Mouse (Mus musculus) naive thymus-derived CD4-positive, alpha-beta T cell, adult 2 months (primary cell): Measurements from ENCODE around the gene BC049352.

Source experiments
- DNase-seq: peaks from one replicate; pipeline ENCODE4 v3.0.0-alpha.2; 2011; ENCODE audit warnings: low read depth

The BC049352 gene

DNA sequence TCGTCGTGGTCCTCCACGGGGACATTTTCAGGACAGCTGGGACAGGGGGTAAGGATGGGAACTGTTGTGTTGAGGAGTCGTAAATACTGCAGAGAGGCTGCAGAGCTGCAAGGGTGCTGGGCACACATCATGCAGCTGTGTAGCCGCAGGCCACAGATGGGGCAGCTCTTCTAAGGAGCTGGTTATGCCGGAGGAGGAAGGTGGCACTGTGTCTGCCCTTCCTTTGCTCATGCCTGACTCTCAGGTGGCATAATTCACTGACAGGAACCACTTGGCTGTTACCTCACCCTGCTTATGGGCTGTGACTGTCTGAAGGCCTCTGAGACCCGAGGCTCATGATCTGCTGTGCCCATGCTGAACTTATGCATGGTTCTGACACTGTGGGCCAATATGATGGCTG is 68.5 kb downstream of the BC049352 start:
- peak; percentile 28 for DNase-seq

DNA sequence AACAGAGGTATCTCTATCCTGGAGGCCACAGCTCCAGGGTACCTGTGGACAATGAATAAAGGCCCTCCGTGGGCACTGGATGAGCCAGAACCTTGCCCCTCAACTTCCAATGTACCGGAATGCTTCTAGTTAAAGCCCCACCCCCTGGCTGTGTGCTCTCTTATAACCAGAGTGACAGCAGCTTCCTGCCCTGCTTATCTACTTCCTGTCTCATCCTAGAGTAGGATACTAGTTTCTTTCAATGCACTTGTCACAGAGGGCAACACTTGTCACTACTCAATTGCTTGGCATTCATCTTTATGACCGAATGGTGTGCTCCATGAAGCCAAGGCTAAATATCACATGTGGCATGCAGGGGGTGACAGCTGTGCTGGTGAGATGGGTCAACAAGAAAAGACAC is 69.5 kb downstream of the BC049352 start:
- peak; percentile 71 for DNase-seq

DNA sequence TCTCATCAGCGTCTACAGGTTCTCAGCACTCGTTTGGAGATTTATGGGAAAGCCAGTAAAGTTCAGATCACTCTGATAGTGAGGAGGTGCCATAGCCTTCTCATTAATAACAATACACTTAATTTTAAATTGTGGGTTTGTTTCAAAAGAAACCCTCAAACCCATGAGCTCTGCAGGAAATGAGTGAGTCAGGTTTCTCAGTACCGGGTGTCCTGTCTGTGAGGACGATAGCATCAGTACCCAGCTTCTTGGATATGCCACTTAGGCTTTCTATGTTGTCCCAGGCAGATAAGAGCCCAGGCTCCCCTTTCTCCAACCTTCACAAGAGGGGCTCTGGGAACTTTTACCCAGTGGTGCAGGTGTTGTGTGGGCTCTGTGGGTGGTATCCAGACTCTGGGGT is 70.2 kb downstream of the BC049352 start:
- peak; percentile 37 for DNase-seq

DNA sequence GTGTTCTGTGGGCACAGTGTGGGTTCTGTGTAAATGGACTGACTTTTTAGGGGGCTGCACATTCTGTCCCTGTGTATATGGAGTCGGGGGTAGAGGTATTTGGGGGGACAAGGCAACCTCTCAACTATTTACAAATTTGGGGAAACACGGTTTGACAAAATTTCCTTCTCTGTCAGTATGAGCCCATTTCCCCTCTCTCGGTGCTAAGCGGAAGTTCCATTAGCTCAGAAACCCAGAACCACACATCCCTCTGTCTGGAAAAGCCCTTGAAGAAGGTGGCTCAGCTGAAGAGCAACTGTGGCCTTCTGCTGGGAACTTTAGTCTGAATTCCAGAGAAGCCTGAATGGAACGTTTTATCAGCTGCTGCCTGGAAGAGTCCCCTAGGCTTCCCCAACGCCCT is 70.6 kb downstream of the BC049352 start:
- DNase-seq = peak; percentile 25

DNA sequence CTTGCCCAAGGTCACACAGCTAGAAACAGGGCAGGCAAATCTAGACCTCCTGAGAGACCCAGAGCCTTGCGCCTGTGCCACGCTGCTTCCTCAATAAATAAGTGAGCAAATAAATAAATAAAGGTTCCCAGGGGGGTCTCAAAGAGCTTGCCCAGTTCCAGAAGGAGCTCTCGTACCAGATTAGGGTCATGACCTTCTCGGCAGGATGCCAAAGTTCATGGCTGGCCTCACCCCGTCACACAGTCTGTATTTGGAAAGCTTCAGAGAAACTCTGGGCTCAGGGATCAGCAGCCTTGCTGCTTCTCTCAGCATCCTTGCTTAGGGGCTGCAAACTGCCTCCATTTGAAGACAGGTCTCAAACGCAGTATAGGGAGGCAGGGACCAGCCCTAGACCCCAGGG is 72.2 kb downstream of the BC049352 start:
- DNase-seq = no peak

DNA sequence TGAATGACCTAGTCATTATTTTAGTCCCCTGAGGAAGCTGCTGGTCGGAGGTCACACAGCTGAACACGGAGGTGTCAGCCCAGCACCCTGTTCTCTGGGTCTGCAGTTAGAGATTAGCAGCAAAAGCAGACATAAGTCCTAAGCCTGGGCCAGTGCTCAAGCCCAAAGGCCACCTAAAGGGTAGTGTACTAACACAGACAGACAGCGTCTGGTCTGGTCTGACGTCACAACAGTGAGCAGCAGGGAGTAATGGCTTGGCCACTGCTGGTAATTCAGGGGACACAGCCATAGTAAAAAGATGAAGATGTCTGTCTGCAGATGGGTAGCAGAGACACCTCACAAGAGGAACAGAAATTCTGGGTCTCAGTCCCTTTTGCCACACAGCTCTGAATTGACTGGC is 72.8 kb downstream of the BC049352 start:
- DNase-seq = no peak

DNA sequence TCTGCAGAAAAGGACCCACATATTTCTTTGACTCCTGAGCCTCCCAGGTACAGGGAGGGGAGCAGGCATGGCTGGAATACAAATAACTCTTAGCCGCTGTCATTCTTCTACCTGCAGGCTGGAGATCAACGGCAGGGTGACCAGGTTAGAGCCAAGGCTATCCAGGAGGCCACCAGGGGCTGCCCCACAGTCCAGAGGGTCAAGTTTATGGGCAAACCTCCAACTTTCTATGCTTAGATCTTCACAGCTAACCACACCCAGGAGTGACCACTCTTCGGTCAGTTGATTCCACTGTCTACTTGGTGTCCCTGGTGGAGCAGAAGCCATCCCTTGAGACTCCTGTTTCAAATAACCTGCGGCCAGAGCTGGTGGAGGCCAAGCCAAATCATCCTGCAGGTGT is 73.6 kb downstream of the BC049352 start:
- no peak for DNase-seq

DNA sequence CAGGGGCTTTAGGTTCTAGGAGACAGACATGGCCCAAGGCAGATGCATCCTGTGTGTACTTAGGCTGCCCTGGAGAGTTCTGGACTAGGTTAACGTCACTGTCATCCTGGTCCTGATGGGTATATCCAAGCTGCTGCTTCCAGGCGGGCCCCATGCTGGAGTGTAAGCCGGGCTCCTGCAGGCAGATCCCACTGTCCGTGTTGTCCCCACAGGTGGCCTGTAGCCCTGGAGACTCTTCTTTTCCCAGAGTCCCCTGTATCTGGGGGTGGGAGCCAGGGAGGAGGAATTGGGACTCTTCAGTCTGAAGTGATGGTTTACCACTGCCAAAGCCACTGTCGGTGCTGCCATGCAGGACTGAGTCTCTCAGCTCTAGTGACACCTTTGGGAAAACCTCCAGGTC is 74.2 kb downstream of the BC049352 start:
- no peak for DNase-seq

DNA sequence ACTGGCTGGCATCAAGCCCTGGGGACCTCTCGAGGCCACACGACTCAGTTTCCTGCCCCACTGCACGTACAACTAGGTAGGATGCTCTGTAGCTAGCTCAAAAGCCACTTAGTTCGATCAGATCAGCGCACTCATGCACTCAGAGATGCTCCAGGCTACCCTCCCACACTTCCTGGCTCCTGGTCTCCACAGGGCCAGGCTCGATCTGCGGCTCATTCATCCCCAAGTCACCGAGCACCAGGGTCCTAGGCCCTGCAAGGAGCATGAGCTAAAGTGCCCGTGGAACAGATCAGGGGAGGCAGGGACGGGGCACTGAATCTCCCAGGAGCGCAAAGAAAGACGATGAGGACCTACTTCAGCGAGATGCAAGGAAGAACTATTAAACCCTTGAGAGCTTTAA is 77.3 kb downstream of the BC049352 start:
- DNase-seq = no peak

DNA sequence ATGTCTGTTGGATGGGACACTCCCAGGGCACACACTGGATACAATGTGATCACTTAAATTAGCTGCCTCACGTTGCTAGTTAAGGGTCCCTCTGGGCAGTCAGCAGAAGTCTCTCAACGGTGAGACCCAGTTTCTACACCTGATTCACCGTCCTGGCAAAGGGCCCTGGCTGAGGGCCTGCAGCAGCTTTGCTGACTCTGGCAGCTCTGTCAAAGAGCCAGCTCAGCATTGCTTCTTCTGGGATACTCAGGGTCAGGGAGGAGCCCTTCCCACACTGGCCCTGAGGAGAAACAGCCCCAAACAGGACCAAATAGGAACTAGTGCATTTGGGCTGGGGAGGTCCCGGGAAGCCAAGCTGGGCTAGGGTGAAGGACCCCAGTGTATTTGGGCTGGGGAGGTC is 79.7 kb downstream of the BC049352 start:
- DNase-seq = no peak

DNA sequence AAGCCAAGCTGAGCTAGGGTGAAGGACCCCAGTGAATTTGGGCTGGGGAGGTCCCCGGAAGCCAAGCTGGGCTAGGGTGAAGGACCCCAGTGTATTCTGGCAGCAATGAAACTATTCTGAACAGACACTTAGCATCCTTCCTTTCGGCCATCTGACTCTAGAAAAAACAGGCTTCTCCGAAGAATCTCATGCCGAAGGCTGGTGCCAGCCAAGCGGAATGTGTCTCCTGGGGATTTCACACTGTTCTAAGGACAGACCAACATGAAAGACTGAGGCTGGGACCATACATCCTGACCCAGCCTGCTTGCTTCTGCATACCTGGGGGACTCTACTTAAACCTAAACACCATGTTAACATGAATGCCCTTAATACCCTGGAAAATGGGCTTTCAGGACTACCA is 80.1 kb downstream of the BC049352 start:
- DNase-seq = no peak

DNA sequence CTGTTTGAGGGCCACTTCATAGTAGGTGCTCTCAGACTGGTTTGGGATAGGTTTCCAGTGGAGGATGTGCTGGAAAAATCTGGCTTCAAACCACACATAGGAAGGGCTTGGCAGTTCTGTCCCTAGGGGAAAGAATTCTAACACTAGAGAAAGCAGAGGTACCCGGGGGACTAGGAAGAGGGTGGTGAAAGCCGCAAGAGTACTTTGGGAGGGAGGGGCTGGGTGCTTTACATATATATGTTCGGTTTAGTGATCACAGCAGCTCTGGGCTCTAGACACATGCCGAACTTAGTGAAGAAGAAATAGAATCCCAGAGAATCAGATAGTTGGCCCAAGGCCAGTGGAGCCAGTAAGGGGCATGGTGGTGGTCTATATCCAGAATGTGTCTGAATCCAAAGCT is 85.3 kb downstream of the BC049352 start:
- no peak for DNase-seq

DNA sequence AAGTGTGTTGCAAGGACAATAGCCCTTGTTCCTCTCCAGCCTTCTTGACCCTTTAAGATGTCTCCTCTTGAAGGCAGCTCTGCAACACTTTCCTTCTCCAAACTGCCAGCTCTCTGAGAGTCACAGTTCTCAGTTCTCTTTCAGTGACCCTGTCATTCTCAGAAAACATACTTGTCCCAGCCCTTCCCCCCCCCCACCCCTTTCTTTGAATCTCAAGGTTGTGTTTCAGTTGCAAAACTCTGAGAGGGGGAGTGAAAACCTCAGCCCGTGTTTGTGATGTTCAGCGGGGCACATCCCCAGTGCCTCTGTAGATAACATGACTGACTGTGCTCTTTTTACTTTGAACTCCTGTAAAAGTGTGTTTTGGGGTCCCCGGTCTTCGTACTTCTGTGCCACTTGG is 86.3 kb downstream of the BC049352 start:
- peak; percentile 73 for DNase-seq

DNA sequence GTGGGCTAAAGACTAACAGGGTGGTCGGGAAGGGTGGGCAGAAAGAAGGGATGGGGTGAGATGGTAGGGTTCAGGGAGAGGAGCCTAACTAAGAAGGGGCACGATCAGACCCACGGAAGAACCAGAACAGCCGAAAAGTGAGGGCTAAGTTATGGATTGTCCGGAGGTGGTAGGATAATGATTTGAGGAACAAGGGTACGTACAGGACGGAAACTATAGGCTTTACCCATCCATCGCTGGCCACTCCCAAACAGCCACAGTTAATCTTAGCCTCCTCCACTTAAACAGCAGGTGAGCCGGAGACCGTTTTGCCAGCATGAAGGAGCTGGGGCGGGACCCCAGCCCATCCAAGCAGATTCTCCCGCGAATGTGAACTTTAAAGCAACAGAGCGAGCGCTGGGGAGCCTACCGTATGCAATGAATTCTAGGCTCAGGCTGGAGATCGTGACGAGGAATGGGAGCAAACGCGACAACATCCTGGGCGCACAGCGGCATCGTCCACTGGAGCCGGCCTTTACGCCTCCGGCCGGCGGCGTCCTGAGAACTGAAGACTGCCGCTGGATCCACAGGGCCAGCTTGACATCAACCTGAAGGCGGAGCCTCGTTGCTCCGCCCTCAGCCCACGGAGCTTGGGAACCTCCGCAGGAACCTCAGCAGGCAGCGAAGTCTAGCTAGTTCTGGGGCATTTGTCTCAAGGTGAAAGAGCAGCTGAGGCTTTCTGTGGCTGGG is 87.0 kb downstream of the BC049352 start, which contains the start of gene Il10ra:
Gene Il10ra (minus strand): TSS at position 553 of the 729 bp plus-strand sequence.
- peak; percentile 72 for DNase-seq

DNA sequence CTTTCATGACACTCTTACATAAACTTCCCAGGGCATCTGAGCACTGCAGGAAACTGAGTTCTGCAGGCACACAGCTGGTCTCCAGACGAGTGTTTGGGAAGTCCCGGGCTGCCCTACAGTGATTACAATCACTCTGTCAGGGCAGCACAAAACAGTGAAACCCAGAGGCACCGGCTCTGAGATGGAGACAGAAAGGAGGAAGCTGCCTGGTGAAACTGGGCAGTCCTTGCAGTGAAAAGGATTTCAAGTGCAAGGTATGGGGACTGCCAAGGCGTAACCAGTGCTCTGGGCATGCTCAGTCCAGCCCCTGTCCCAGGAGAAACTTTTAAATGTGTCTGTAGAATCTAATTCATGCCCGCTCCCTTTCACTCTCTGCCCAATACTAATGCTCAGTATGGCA is 90.4 kb downstream of the BC049352 start:
- no peak for DNase-seq

DNA sequence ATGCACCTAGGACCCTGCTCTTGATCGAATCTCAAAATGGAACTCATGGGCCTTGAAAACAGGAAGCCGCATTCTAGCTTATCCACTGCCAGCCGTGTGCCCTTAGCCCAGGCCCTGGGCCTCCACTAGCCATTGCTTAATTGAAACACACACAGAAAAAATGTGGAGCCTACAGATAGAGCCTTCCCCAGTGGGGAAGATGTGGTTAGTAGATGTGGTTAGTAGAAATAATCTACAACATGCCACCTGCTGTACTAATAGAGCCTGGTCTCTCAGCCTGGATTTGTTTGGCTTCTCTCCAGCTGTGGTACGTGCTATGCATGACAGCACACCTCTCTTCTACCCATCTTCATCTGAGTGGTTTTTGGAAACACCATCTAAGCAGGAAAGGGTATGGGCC is 92.4 kb downstream of the BC049352 start:
- no peak for DNase-seq

DNA sequence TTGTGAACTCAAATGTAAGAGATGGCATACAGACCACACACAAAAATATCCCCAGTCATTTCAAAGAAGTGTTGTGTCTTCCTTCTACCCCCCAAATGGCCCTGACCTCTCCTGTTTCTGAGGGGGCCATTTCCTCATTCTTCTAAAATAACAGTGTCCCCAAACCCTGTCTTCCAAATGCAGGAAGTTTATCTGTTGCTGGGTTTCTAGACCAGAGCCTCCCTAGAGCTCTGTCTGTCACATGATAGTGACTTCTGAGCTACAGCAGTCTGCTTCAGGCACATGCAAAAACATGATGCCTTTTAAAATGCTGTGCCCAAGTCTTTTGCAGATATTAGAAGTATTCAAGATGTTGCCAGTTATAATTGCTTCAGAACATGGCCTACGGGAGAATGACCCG is 92.8 kb downstream of the BC049352 start:
- DNase-seq = no peak

DNA sequence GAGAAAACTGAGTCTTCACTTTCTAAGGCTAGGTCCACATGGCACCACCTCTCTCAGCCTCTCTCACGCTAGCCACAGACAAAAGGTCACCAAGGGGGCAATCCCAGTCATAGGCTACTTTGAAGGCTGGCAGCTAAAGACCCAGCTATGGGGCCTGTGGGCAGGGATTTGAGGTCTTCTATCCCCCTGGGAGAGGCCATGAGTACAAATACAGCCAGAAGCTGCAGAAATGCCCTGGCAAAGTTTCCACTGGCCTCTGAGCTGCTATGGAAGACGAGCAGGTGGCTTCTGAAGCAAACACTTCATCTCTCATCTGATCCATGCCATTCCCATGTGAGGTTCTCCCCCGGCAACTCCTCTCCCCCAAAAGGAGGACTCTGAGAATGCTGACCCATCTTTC is 98.3 kb downstream of the BC049352 start:
- DNase-seq = no peak

DNA sequence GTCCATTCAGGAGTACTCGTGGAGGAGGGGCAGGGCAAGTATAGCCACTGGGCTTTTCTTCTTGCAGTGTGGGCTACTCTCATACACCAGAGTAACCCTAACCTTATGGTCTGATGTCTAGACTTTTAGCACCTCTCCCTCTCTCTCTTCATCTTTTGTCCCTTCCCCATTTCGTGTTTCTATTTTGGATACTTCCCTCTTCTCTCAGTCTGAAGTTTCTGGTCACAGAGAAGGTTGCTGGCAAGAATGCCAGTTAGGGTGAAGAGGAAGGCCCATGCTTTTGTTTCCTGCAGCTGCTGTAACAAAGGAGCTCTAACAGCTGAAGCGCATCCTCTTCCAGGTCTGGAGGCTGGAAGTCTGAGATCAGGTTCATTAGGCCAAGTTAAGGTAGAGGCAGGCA is 99.1 kb downstream of the BC049352 start:
- no peak for DNase-seq

DNA sequence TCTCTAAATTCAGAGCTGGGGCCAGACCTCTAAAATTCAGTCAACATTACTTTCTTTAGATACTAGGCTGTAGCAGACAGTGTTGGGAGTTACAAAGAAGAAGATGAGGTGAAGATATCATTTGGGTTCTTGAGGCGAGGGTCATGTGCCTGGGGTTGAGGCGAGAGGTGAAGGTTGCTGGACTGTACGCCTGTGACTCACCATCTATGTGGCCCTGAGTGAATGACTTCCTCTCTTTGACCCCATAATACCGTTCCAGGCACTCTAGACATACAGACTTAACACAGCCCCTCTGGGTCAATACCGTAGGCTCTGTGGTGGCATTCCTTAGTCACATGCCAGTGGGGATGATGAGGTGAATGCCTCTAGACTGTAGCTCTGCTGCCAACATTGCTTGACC is 100.7 kb downstream of the BC049352 start:
- DNase-seq = no peak

DNA sequence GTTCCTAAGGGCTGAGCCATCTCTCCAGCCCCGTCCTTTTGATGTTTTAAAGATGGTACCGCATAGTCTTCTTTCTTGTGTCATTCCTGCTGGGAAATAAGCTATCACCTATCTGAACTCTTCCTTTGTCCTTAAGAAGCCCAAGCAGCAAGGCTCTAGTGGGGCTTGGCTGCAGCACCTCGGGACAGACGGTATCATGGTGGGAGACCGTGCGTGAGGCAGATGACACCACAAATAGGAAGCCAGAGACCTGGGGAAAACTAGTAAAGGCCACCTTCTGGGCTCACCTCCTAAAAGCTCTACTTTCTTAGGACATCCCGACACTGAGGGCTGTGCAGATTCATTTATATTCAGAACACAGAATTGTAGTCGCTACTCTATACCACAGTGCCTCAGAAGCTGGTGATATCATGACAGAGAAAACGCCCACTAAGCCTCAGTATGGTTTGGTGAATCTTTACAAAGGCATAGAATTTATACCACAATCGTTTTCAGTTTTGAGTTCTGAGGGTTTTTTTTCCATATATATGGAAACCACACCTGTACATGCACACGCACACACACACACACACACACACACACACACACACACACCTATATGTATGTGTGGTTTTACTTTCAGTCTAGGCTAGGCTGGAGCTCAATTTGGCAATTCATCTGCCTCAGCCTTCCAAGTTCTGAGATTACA is 109.8 kb downstream of the BC049352 start:
- peak; percentile 85 for DNase-seq

DNA sequence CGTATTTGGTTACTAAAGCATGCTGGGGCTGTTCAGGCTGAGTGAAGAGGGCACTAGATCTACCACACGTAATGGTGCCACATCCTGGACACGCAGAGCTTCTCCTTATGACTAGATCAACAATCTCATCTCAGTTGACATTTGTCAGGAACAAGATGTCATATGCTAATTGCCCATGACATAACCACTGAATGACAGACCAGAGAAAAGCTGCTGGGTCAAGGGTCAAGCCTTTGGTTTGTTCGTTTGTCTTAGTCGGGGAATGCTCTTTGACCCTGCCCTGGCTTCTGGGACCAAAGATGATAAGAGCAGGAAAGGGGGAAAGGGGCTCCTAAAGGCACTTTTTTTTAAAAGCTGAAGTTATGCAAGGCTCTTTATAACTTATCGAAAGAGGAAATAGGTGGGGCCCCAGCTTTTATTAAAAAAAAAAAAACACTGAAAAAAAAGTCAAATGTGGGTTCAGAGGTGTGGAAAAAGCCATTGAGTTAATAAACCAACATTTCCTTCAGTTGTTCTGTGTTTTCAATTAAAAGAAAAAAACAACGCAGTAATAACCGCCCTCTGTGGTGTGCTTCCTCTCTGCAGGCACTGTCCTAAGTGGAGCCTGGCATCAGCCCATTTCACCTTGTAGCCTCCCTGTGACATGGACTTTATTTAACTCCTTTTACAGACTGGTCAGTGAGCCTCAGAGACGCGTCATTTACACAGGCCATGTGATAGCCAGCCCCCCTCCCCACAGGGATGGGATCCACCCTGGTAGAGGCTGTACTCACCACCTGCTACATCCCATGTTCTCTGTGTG is 112.6 kb downstream of the BC049352 start:
- peak; percentile 70 for DNase-seq
